Mouse (Mus musculus) G1E (cell line): Measurements from ENCODE around the gene Ccnt1. TPM values are rescaled to one million over a fixed set of nuclear protein-coding genes. Genes with fewer than 3 reads are reported as not detected.

Experiments used
- ATAC-seq: 2 replicates; pipeline ENCODE4 v1.8.0; 2016; ENCODE audit warnings: mild to moderate bottlenecking; ENCODE audit not compliant: insufficient number of reproducible peaks, poor library complexity, low FRiP score, severe bottlenecking; ENCODE audit errors: extremely low read depth
- DNase-seq: peaks from one replicate; pipeline ENCODE4 v3.0.0; 2012; ENCODE audit warnings: low spot score
- H3K27me3 ChIP-seq: 2 replicates; pipeline ENCODE4 v1.6.1; 2012; ENCODE audit warnings: mild to moderate bottlenecking, low read length, inconsistent platforms; ENCODE audit not compliant: insufficient read depth
- H3K36me3 ChIP-seq: replicated peaks from 2 replicates; pipeline ENCODE3; 2012; ENCODE audit warnings: mild to moderate bottlenecking, inconsistent platforms
- H3K4me1 ChIP-seq: 2 replicates; pipeline ENCODE4 v1.6.1; 2012; ENCODE audit warnings: low read depth, low read length, inconsistent platforms, mixed read lengths; ENCODE audit not compliant: insufficient read depth
- H3K4me3 ChIP-seq: 2 replicates; pipeline ENCODE4 v1.5.1; 2012; ENCODE audit warnings: low read depth, mild to moderate bottlenecking, inconsistent platforms, low read length, moderate library complexity, mixed read lengths
- H3K9me3 ChIP-seq: replicated peaks from 2 replicates; pipeline ENCODE4 v1.6.1; 2012; ENCODE audit warnings: inconsistent platforms
- CTCF ChIP-seq: IDR thresholded peaks from 2 replicates; pipeline ENCODE4 v1.5.1; 2012; ENCODE audit warnings: low read depth, low read length, inconsistent platforms, mixed read lengths
- GATA1 ChIP-seq: IDR thresholded peaks from 2 replicates; pipeline ENCODE4 v1.6.1; 2012; ENCODE audit warnings: borderline replicate concordance, low read length, inconsistent platforms, mixed read lengths
- GATA2 ChIP-seq: IDR thresholded peaks from 2 replicates; pipeline ENCODE4 v1.6.1; 2012; ENCODE audit warnings: low read depth, low read length, inconsistent platforms, borderline replicate concordance
- POLR2AphosphoS5 ChIP-seq: IDR thresholded peaks from 2 replicates; pipeline ENCODE4 v1.6.1; 2012; ENCODE audit warnings: low read depth, low read length, inconsistent platforms; ENCODE audit not compliant: insufficient replicate concordance
- TAL1 ChIP-seq: conservative IDR thresholded peaks from 2 replicates; pipeline ENCODE4 v1.6.1; 2012; ENCODE audit warnings: low read depth, low read length, inconsistent platforms, mixed read lengths
- polyA plus RNA-seq: library from polyadenylated mRNA; stranded (reverse); fragments of >175 nt; gene quantifications from 2 replicates; pipeline ENCODE4 v1.2.3, GENCODE M21; 2012
- total RNA-seq, 2 experiments: library from RNA; stranded (forward) in 1 of 2; stranded (reverse) in 1 of 2; fragments of 200-1000 nt in 1 of 2; fragments of >200 nt in 1 of 2; fragmentation: Nextera tagmentation in 1 of 2; gene quantifications; 2 replicates each; pipeline ENCODE4 v1.2.3; 2014 to 2017

The Ccnt1 gene
- total and polyA plus RNA-seq, 3 experiments, result 6.4 to 78.2 (median 76.1) TPM

- no peak for DNase-seq
- peaks cover 17% of the 10 kb centered on the region for H3K27me3 ChIP-seq
- H3K4me3 ChIP-seq, result no peak overlapping the region
- peaks cover 14% of the 10 kb centered on the region for H3K36me3 ChIP-seq
- H3K4me1 ChIP-seq, result peaks cover 13% of the 10 kb centered on the region
- H3K9me3 ChIP-seq, result no peaks in the 10 kb centered on the region
- no peak for ATAC-seq
- TF ChIP-seq TAL1, result no peak
- TF ChIP-seq CTCF, result no peak
- no peak for TF ChIP-seq POLR2AphosphoS5
- TF ChIP-seq GATA1, result no peak
- TF ChIP-seq GATA2, result no peak
Measured at GRCm38 (mm10) chr15:98573293-98573692, 2.6 kb upstream of the Ccnt1 start.

DNA sequence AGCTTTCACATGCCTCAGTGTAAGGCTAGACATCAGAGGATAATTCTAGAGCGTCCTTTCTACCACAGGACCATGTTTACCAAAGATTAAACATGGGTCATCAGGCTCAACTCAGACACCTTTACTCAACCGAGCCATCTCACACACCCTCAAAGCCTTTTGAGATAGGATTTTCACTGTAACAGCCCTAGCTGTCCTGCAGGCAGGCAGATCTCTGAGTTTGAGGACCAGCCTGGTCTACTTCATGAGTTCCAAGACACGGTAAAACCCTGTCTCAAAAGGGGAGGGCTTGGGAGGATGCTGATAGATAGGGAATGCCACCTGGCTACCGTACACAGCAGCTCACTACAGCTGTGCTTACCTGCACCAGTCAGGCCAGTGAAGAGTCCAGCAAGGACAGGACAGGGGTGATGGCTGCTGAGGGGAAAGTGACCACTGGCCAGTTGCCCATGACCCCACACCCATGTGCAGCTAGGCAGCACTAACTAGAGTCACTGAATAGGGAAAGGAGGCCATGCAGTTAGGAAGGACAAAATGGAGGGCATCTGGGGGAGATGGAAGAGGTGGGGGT is 843 bp downstream of the Ccnt1 start:
- no peaks in the 10 kb centered on the region for H3K9me3 ChIP-seq
- peaks cover 25% of the 10 kb centered on the region for H3K36me3 ChIP-seq
- ATAC-seq (no peak), DNase-seq (no peak)
- H3K4me1 ChIP-seq, result peaks cover 21% of the 10 kb centered on the region
- peak overlapping the region; percentile 28; the same call in 1 of the 2 replicates for H3K4me3 ChIP-seq
- TF ChIP-seq POLR2AphosphoS5, result 0 out of 2 replicates have a peak, but pooled peaks have one; percentile 41
- no peak for TF ChIP-seq GATA1
- H3K27me3 ChIP-seq, result no peaks in the 10 kb centered on the region

- Histone ChIP-seq H3K4me3 (peak overlapping the region; percentile 98), H3K36me3 (peaks cover 28% of the 10 kb centered on the region), H3K27me3 (no peaks in the 10 kb centered on the region), H3K4me1 (peaks cover 25% of the 10 kb centered on the region), H3K9me3 (no peaks in the 10 kb centered on the region)
- TF ChIP-seq GATA2 (no peak), TAL1 (no peak), POLR2AphosphoS5 (no peak), CTCF (no peak), GATA1 (no peak)
- DNase-seq (no peak), ATAC-seq (no peak)
Measured at GRCm38 (mm10) chr15:98569216-98569615, 1.5 kb downstream of the Ccnt1 start.

DNA sequence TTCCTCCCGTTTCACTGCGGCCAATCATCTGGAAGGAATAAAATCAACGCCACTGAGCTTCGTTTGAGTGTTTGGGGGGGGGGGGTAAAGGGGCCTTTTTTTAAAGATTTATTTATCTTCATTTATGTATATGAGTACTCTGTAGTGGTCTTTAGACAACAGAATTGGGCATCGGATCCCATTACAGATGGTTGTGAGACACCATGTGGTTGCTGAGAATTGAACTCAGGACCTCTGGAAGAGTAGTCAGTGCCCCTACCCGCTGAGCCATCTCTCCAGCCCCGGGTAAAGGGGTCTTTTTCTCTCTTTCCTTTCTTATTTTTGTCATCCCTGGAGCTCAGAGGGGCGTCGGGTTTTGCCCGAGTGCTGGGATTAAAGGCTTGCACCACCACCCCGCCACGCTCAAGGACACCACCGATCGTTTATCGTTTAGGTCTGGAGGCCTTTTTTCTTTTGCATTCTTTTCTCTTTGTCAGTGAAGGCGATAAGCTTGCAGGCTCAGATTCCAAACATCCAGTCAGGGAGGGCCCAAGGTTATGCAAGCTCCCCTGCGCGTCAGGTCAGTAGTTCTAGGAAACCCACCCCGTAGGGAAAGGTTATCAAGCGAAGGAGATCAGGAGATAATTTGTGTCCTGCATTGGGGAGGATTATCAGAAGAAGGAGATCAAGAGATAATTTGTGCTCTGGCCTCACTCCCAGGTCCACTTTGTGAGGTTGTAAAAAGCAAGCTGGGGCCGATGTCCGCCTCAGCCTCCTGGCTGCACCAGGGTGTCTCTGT is 2.3 kb downstream of the Ccnt1 start:
- Histone ChIP-seq H3K9me3 (no peaks in the 10 kb centered on the region), H3K4me3 (peak overlapping the region; percentile 98), H3K36me3 (peaks cover 35% of the 10 kb centered on the region), H3K4me1 (peaks cover 28% of the 10 kb centered on the region), H3K27me3 (no peaks in the 10 kb centered on the region)
- DNase-seq (no peak), ATAC-seq (no peak)
- no peak for TF ChIP-seq GATA2
- no peak for TF ChIP-seq CTCF
- TF ChIP-seq TAL1, result no peak

DNA sequence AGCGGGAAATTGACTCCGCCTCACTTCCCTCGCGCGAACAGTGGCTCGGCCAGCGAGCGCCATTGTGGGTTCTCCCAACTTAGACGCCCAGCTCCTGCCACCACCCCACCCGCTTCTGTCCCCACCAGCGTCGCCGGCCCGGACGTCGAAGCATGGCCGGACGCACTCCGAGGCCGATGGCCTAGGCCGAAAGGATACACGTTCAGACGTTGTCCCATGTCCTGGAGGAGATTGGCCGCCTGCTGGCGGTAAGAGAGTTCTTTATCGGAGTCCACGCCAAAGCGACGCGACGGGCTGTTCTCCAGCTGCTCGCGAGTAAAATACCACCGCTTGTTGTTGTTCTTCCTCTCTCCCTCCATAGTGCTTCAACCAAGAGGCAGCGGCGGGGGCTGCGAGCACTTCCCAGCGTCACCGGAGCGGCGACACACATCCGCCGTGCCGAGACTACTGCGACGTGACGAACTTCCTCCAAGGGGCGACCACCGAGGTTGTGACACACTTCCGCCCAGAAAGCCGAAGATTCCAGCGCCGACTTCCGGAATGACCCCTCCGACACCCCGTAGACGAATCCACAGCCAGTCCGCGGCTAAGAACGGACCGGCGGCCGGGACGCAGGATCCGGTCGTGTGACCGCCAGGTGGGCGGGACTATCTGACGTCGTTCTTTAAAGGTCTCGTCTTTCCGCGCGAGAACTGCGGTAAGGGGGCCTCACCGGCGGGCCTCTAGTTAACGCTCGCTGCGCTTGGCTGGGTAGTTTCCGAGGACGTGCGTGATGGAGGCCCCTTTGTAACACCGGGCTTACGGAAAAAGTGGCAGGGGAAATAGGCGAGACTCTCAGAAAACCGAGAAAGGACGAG is 3.2 kb downstream of the Ccnt1 start:
- H3K4me1 ChIP-seq, result peaks cover 32% of the 10 kb centered on the region
- H3K36me3 ChIP-seq, result peaks cover 44% of the 10 kb centered on the region
- H3K4me3 ChIP-seq, result peak overlapping the region; percentile 98
- DNase-seq (peak; percentile 83), ATAC-seq (peak; percentile 95)
- H3K27me3 ChIP-seq, result no peaks in the 10 kb centered on the region
- H3K9me3 ChIP-seq, result no peaks in the 10 kb centered on the region
- TF ChIP-seq POLR2AphosphoS5 (no peak), GATA1 (no peak), CTCF (no peak), TAL1 (no peak), GATA2 (no peak)

DNA sequence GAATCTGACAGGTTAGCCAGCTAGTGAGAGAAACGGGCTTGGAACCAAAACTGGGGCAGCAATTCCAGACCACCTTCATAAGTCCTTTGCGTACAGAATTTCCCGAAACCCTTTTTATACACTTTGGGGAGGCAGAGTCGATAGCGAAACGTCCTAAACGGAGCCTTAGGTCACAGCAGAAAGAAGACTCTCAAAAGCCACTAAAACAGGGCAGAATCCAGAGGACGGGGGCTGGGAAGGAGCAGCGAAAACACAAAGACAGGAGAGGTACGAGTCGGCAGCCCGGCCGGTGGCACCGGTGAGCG is 3.8 kb downstream of the Ccnt1 start:
- Histone ChIP-seq H3K4me3 (peak overlapping the region; percentile 98), H3K4me1 (peaks cover 36% of the 10 kb centered on the region), H3K9me3 (no peaks in the 10 kb centered on the region), H3K27me3 (no peaks in the 10 kb centered on the region), H3K36me3 (peaks cover 50% of the 10 kb centered on the region)
- no peak for DNase-seq
- TF ChIP-seq POLR2AphosphoS5 (no peak), GATA1 (no peak)
- no peak for ATAC-seq
